Mouse (Mus musculus) G1E (cell line): Measurements from ENCODE around the gene Gpr155.

Source experiments
- CTCF ChIP-seq: IDR thresholded peaks from 2 replicates; pipeline ENCODE4 v1.5.1; 2012; ENCODE audit warnings: low read depth, low read length, inconsistent platforms, mixed read lengths
- GATA1 ChIP-seq: IDR thresholded peaks from 2 replicates; pipeline ENCODE4 v1.6.1; 2012; ENCODE audit warnings: borderline replicate concordance, low read length, inconsistent platforms, mixed read lengths
- GATA2 ChIP-seq: IDR thresholded peaks from 2 replicates; pipeline ENCODE4 v1.6.1; 2012; ENCODE audit warnings: low read depth, low read length, inconsistent platforms, borderline replicate concordance
- POLR2AphosphoS5 ChIP-seq: IDR thresholded peaks from 2 replicates; pipeline ENCODE4 v1.6.1; 2012; ENCODE audit warnings: low read depth, low read length, inconsistent platforms; ENCODE audit not compliant: insufficient replicate concordance
- TAL1 ChIP-seq: conservative IDR thresholded peaks from 2 replicates; pipeline ENCODE4 v1.6.1; 2012; ENCODE audit warnings: low read depth, low read length, inconsistent platforms, mixed read lengths

DNA sequence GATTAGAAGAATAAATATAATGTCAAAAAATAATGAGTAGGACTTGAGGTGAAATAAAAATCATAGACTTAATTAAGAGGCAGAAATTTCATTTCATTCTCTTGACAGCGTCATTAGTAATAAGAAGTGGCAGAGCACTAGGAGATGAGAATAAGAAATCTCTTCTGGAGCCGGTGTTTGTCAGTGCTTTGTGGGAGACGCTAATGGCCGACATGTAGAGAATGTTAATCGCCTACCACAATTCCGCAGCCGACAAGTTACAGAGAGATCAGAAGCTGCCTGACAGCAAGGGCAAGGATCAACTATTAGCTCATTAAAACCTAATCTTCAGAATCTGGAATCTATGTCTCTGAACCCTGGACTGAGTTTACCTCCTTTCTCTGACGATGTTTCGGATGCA, 38.6 kb downstream of the Gpr155 start:
- TF ChIP-seq CTCF (no peak), GATA1 (no peak), POLR2AphosphoS5 (no peak), GATA2 (no peak), TAL1 (no peak)
